Mouse (Mus musculus): ENCODE results near the gene Klrb1b.

DNA sequence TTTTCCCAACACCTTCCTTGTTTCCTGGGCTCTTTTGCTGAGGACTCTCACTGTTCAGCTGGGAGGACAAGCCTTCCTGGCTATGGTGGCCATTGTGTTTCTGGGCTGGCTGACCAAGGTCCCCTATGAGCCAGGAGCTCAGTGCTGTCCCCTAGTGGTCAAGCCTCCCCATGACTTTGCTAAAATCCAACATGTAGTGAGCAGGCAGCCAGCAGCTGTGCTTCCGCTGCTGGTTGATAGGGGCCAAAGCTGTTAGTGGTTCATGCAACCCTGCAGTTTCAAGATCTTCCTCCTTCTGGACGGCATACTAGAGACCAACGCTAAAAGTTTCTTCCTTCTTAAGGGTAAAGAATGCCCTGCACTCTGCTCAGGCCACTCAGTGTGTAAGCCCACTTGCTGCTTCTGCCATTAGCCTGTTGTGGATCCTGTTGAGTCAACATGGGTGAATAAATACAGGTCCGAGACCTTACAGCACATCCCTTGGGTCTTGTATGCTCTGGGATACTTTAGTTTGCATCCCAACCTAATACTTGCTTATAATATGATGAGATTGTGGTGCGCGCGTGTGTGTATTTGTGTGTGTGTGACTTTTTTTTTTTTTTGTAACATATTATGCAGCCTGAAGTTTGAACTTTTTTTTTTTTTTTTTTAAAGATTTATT is 19.3 kb upstream of the Klrb1b start:
- peak; percentile 99 for TF ChIP-seq CTCF (IDR thresholded peaks at IDR 0.05; ENCODE audit: insufficient read depth, low read length)
- TF ChIP-seq POLR2A (IDR thresholded peaks at IDR 0.05; ENCODE audit: borderline replicate concordance, extremely low read depth, low read depth, low read length), result no peak

Data from lung, adult 2 months (tissue).